Mouse (Mus musculus) limb, embryonic 10.5 days (tissue): ENCODE results near the gene Helz2. TPM values are rescaled to one million over a fixed set of nuclear protein-coding genes. Genes with fewer than 3 reads are reported as not detected.

Source experiments
- DNase-seq: peaks from one replicate; pipeline ENCODE4 v3.0.0-alpha.2; 2017; ENCODE audit warnings: low spot score
- H3K27ac ChIP-seq: fragments of 300-500 bp; sonication (generic); 2 replicates; pipeline ENCODE4 v1.5.1; 2016; ENCODE audit warnings: mild to moderate bottlenecking
- H3K27me3 ChIP-seq: fragments of 300-500 bp; sonication (generic); 2 replicates; pipeline ENCODE4 v1.6.1; 2016; ENCODE audit warnings: low read depth, mild to moderate bottlenecking; ENCODE audit not compliant: poor library complexity, severe bottlenecking
- H3K36me3 ChIP-seq: fragments of 300-500 bp; sonication (generic); 2 replicates; pipeline ENCODE4 v1.6.1; 2016; ENCODE audit warnings: mild to moderate bottlenecking, moderate library complexity
- H3K4me1 ChIP-seq: fragments of 300-500 bp; sonication (generic); 2 replicates; pipeline ENCODE4 v1.6.1; 2016
- H3K4me3 ChIP-seq: fragments of 300-500 bp; sonication (generic); 2 replicates; pipeline ENCODE4 v1.5.1; 2016; ENCODE audit warnings: mild to moderate bottlenecking, moderate library complexity
- H3K9me3 ChIP-seq: fragments of 300-500 bp; sonication (generic); replicated peaks from 2 replicates; pipeline ENCODE4 v1.6.1; 2016; ENCODE audit warnings: mild to moderate bottlenecking
- WGBS: fragments of 180-500 bp; shearing (Covaris S2); methylation state at CpG from one replicate; pipeline ENCODE4 v1.1.7; 2016; 5-methylcytosine and 5-hydroxymethylcytosine counted together
- polyA plus RNA-seq: library from polyadenylated mRNA; unstranded; fragments of >200 nt; fragmentation: Nextera tagmentation; extraction: Ambion mirVana; gene quantifications from 2 replicates; pipeline ENCODE4 v1.2.1, GENCODE M21; 2016

The Helz2 gene
- polyA plus RNA-seq, 1 experiment from 2014 or later: 1.2 TPM

- H3K4me1 ChIP-seq: peaks cover 4% of the 10 kb centered on the region; the same call in 1 of the 2 replicates
- no peaks in the 10 kb centered on the region for H3K27me3 ChIP-seq
- H3K36me3 ChIP-seq: 0 out of 2 replicates have a peak, but pooled peaks cover 6% of the 10 kb centered on the region
- no peak overlapping the region for H3K27ac ChIP-seq
- no peak overlapping the region for H3K4me3 ChIP-seq
- no peak for DNase-seq
- H3K9me3 ChIP-seq: no peaks in the 10 kb centered on the region
- 94% methylated on average over 11 of the region's 11 CpGs for WGBS
Measured at GRCm38 (mm10) chr2:181234680-181235079, 7.1 kb downstream of the Helz2 start.

GRCm38 (mm10) chr2:181233443-181233842, 8.4 kb downstream of the Helz2 start:
- Histone ChIP-seq H3K9me3 (no peaks in the 10 kb centered on the region), H3K36me3 (0 out of 2 replicates have a peak, but pooled peaks cover 6% of the 10 kb centered on the region), H3K27ac (no peak overlapping the region), H3K27me3 (no peaks in the 10 kb centered on the region), H3K4me1 (peaks cover 7% of the 10 kb centered on the region), H3K4me3 (no peak overlapping the region)
- WGBS: 92% methylated on average over 15 of the region's 15 CpGs
- DNase-seq: no peak

DNA sequence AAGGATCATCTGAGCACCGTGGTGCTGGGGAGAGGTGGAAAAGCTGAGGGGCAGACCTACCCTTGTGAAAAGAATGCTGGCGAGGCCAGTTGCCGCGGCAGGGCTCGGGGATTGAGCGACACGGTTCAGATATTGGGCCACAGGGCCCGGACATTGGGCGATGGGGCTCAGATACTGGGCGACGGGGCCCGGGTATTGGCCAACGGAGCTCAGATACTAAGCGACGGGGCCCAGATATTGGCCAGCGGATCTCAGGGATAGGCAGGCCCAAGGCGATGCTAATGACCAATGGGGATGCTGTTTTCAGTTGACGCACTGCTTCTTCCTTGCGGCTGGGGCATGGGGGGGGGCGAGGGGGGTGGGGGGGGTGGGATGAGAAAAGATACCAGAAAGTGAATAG, 10.7 kb downstream of the Helz2 start:
- Histone ChIP-seq H3K9me3 (no peaks in the 10 kb centered on the region), H3K36me3 (no peaks in the 10 kb centered on the region), H3K4me1 (peaks cover 17% of the 10 kb centered on the region), H3K4me3 (no peak overlapping the region), H3K27me3 (no peaks in the 10 kb centered on the region), H3K27ac (no peak overlapping the region)
- DNase-seq: no peak
- 75% methylated on average over 18 of the region's 20 CpGs for WGBS

DNA sequence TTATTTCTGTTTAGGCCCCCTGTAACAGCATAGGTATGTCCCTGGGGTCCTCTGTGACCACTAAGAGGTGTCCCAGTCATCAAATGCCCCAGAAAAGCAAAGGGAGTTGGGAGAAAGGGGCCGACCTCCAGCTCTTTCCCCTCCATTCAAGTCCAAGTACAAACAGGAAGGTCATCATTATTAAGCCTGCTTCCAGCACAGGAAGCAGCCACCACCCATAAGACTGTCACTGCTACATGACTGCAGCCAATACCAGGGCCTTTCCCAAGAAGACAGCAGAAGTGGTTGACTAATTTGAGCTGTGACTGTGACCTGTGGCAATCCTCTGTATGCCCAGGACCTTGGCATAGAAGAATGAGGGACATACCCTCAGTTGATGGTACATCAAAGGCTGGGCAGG, 13.5 kb downstream of the Helz2 start:
- H3K9me3 ChIP-seq: no peaks in the 10 kb centered on the region
- peaks cover 17% of the 10 kb centered on the region for H3K4me1 ChIP-seq
- H3K4me3 ChIP-seq: no peak overlapping the region
- no peaks in the 10 kb centered on the region for H3K36me3 ChIP-seq
- no peak for DNase-seq
- H3K27me3 ChIP-seq: no peaks in the 10 kb centered on the region
- WGBS: 83% methylated on average over 1 of the region's 1 CpGs
- H3K27ac ChIP-seq: peak overlapping the region; percentile 51; the same call in 1 of the 2 replicates

DNA sequence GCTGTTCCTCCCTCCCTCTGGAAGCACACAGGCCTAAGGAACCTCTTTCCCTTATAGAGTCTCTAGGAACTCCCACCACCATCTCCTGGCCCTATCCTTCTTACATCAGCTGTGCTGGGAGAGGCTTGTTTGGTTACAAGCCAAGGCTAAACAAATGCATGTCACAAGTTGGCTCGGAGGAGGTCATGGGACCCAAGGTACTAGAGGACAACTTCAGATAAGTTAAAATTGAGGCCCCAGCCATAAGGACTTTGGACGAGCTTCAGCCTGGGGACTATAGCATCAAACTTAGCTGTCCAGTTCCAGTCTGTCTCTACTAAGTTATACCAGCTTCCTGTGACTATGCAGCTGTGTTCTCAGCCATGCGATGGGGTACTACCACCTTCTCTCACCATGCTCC, 14.7 kb downstream of the Helz2 start:
- Histone ChIP-seq H3K36me3 (no peaks in the 10 kb centered on the region), H3K4me1 (peaks cover 17% of the 10 kb centered on the region), H3K27me3 (no peaks in the 10 kb centered on the region), H3K27ac (no peak overlapping the region), H3K9me3 (no peaks in the 10 kb centered on the region), H3K4me3 (no peak overlapping the region)
- WGBS: 88% methylated on average over 3 of the region's 3 CpGs
- no peak for DNase-seq

DNA sequence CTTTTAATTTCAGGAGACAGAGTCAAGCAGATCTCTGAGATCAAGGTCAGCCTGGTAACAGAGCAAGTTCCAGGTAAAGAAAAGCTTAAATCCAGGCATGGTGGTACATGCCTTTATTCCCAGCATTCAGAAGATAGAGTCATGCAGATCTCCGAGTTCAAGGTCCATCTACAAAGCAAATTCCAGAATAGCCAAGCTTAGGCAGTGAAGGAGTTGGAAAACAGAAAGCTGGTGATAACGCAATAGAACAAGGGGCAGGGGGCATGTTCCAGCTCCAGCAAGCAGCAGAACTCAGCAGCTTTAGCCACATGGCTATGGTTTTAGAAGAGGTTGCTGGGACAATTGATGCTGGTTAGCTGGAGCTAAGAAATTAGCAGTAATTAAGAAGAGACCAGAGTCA, 16.8 kb downstream of the Helz2 start:
- H3K27me3 ChIP-seq: no peaks in the 10 kb centered on the region
- DNase-seq: no peak
- H3K4me1 ChIP-seq: peaks cover 27% of the 10 kb centered on the region
- no peak overlapping the region for H3K27ac ChIP-seq
- no peaks in the 10 kb centered on the region for H3K9me3 ChIP-seq
- 95% methylated on average over 2 of the region's 2 CpGs for WGBS
- H3K36me3 ChIP-seq: no peaks in the 10 kb centered on the region
- H3K4me3 ChIP-seq: no peak overlapping the region

- H3K27ac ChIP-seq: peak overlapping the region; percentile 86
- H3K4me3 ChIP-seq: peak overlapping the region; percentile 47
- 50% methylated on average over 2 of the region's 2 CpGs for WGBS
- no peaks in the 10 kb centered on the region for H3K9me3 ChIP-seq
- H3K36me3 ChIP-seq: no peaks in the 10 kb centered on the region
- peaks cover 28% of the 10 kb centered on the region for H3K4me1 ChIP-seq
- DNase-seq: no peak
- H3K27me3 ChIP-seq: no peaks in the 10 kb centered on the region
Measured at GRCm38 (mm10) chr2:181220361-181220760, 21.5 kb downstream of the Helz2 start.

DNA sequence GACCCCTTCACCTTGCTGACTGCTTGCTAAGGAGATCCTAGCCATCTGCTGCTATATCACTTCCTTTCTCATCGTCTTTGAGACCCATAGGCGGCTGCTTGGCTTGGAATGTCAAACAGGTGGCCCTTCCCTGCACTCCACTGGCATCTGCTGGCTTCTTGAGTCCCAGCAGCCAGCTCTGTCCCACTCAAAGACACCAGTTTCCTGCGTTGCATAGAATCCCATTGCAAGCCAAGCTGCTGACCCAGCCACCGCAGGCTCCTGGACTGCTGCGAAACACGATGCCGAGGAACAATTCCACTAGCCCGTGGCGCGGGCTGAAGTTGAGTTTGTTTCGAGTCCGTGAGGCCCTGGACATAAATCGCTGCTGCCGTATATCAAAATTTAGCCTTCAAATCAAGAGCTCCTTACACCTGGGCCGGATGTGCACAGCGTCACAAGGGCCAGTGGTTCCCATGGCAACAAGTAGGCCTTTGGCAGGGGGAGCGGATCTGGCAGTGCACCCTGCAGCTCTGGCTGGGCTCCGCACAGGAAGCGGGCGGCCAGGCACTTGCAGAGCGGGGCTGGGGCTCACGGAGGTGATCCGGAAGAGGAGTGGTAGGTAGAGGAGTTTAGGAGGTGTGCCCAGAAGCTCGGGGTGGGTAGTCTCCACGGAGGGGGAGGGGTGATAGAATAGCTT, 22.1 kb downstream of the Helz2 start, which contains the start of gene Fndc11:
Gene Fndc11 (plus strand): TSS at position 476 of the 679 bp plus-strand sequence.
- H3K9me3 ChIP-seq: no peaks in the 10 kb centered on the region
- WGBS: 2% methylated on average over 25 of the region's 25 CpGs
- H3K27ac ChIP-seq: peak within 1 kb of the TSS; percentile 86
- no peaks in the 10 kb centered on the region for H3K36me3 ChIP-seq
- peaks cover 28% of the 10 kb centered on the region for H3K4me1 ChIP-seq
- peak; percentile 88 for DNase-seq
- peaks cover 7% of the 10 kb centered on the region for H3K27me3 ChIP-seq
- peak within 1 kb of the TSS; percentile 47 for H3K4me3 ChIP-seq

DNA sequence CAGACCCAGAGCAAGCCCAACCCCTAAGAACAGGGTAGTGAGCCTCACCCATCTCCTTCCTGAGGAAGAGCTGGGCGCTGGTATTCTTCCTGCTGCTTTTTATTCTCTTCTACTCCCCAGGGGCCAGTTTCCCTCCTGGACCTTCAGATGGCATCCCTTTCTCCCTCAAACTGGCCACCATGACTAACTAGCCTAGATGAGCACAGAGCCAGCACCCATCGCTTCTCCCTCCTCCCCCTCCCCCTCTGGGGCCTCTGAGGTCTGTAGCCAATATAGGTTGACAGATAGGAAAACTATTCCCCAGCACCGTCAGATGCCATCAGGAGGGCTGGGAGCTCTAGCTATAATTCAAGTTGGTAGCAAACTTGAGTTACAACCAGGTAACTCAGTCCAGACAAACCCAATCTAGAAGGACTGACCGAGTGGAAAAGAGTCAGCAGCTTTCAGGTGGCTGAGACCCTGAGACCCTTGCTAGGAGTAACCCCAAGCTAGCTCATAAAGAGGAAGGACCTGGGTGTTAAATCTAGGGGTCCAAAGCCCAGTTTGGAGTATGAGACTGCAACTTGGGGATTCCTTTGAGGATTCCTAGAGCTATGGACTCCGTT, 22.8 kb downstream of the Helz2 start:
- DNase-seq: no peak
- WGBS: 51% methylated on average over 5 of the region's 5 CpGs
- Histone ChIP-seq H3K27me3 (peaks cover 14% of the 10 kb centered on the region), H3K36me3 (no peaks in the 10 kb centered on the region), H3K4me1 (peaks cover 28% of the 10 kb centered on the region), H3K9me3 (no peaks in the 10 kb centered on the region), H3K4me3 (peak overlapping the region; percentile 47), H3K27ac (peak overlapping the region; percentile 86)

DNA sequence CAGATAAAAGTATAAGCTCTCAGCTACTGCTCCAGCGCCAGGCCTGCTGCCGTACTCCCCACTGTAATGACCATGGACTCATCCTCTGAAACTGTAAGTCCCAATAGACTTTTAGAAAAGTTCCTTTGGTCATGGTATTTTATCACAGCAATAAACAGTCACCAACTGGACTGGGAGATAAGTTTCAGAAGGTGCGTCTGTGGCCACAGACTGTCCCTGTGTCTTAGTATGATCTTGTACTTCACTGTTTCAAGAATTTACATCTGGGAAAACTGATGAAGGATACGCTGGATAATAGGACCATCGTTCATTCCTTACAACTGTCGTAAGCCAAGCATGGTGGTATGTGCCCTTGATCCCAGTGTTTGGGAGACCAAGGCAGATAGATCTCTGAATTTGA, 25.8 kb downstream of the Helz2 start:
- H3K27ac ChIP-seq: no peak overlapping the region
- DNase-seq: no peak
- H3K27me3 ChIP-seq: peaks cover 43% of the 10 kb centered on the region
- no peaks in the 10 kb centered on the region for H3K9me3 ChIP-seq
- 91% methylated on average over 6 of the region's 6 CpGs for WGBS
- H3K4me3 ChIP-seq: no peak overlapping the region
- peaks cover 50% of the 10 kb centered on the region for H3K4me1 ChIP-seq
- H3K36me3 ChIP-seq: no peaks in the 10 kb centered on the region

- no peaks in the 10 kb centered on the region for H3K9me3 ChIP-seq
- DNase-seq: peak; percentile 56
- H3K36me3 ChIP-seq: no peaks in the 10 kb centered on the region
- 2% methylated on average over 17 of the region's 17 CpGs for WGBS
- peak within 1 kb of the TSS; percentile 62; the same call in 1 of the 2 replicates for H3K27ac ChIP-seq
- peaks cover 31% of the 10 kb centered on the region for H3K4me1 ChIP-seq
- H3K4me3 ChIP-seq: peak within 1 kb of the TSS; percentile 48
- H3K27me3 ChIP-seq: peaks cover 60% of the 10 kb centered on the region
Measured at GRCm38 (mm10) chr2:181213021-181213445, 28.8 kb downstream of the Helz2 start, which contains the start of gene Srms. TSS of gene Srms (minus strand) at chr2:181213185.

GRCm38 (mm10) chr2:181212389-181213020, 29.3 kb downstream of the Helz2 start:
- Histone ChIP-seq H3K4me1 (peaks cover 31% of the 10 kb centered on the region), H3K9me3 (no peaks in the 10 kb centered on the region), H3K36me3 (no peaks in the 10 kb centered on the region), H3K4me3 (peak overlapping the region; percentile 48), H3K27ac (peak overlapping the region; percentile 62; the same call in 1 of the 2 replicates), H3K27me3 (peaks cover 60% of the 10 kb centered on the region)
- DNase-seq: no peak
- 5% methylated on average over 34 of the region's 34 CpGs for WGBS

DNA sequence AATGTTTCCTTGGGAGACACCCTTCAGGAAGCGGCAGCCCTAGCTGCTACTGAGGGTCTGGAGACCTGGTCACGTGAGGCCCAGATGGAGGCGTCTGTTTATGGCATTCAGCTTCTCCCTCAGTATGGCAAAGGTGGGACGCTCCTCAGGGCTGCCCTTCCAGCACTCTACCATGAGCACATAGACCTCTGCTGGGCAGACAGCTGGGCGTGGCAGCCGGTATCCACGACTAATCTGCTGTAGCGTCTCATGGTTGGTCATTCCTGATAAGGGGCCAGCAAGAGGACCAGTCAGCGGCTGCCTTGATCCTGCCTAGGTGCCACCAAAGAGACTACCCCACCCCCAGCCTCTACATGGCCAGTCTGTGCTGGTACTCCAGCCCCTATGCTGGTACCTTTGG, 35.7 kb downstream of the Helz2 start:
- Histone ChIP-seq H3K4me1 (peaks cover 8% of the 10 kb centered on the region), H3K4me3 (no peak overlapping the region)
- WGBS: 82% methylated on average over 9 of the region's 9 CpGs

More for the DNA sequence above, 35.7 kb downstream of the Helz2 start:
- no peak for DNase-seq
- peaks cover 24% of the 10 kb centered on the region for H3K27me3 ChIP-seq
- no peaks in the 10 kb centered on the region for H3K36me3 ChIP-seq
- H3K27ac ChIP-seq: no peak overlapping the region
- no peaks in the 10 kb centered on the region for H3K9me3 ChIP-seq
